Mouse (Mus musculus) CH12.LX (cell line): ENCODE results near the gene Smarca4. TPM values are rescaled to one million over a fixed set of nuclear protein-coding genes. Genes with fewer than 3 reads are reported as not detected.
A peak's percentile ranks its signal among the peaks of the same experiment; 100 is the strongest.

Experiments used
- DNase-seq: peaks from one replicate; pipeline ENCODE4 v3.0.0-alpha.2; 2013; ENCODE audit errors: extremely low read depth
- H3K27ac ChIP-seq: 2 replicates; pipeline ENCODE4 v1.5.1; 2012; ENCODE audit warnings: low read depth, mild to moderate bottlenecking, control low read depth, moderate library complexity; ENCODE audit not compliant: insufficient read depth
- H3K27me3 ChIP-seq: replicated peaks from 2 replicates; pipeline ENCODE3; 2012; ENCODE audit warnings: inconsistent platforms
- H3K36me3 ChIP-seq, 2 experiments: replicated peaks in 1 of 2; 2 replicates each; pipeline versions ENCODE3 to v1.6.1; 2012; ENCODE audit warnings: inconsistent platforms in 1 of 2, low read length in 1 of 2, mild to moderate bottlenecking in 1 of 2, mixed read lengths in 1 of 2, moderate library complexity in 1 of 2; ENCODE audit not compliant: control insufficient read depth in 1 of 2, insufficient read depth in 1 of 2
- H3K4me1 ChIP-seq, 2 experiments: 2 replicates each; pipeline ENCODE4 v1.6.1; 2012; ENCODE audit warnings: inconsistent platforms in 1 of 2, moderate library complexity in 1 of 2; ENCODE audit not compliant: insufficient read depth in 2 of 2, control insufficient read depth in 1 of 2
- H3K4me2 ChIP-seq: 2 replicates; pipeline ENCODE4 v1.6.1; 2012; ENCODE audit warnings: low read depth, mild to moderate bottlenecking, control low read depth; ENCODE audit not compliant: poor library complexity, insufficient read depth, severe bottlenecking
- H3K4me3 ChIP-seq, 3 experiments: fragments of 150-350 bp in 1 of 3; sonication (generic) in 1 of 3; replicated peaks in 1 of 3; 2 replicates each; pipeline versions ENCODE3 to v1.5.1; 2011 to 2012; ENCODE audit warnings: low read depth in 2 of 3, low read length in 2 of 3, mild to moderate bottlenecking in 2 of 3, moderate library complexity in 2 of 3, control low read depth in 1 of 3, improper control_type of control experiment in 1 of 3, inconsistent platforms in 1 of 3, mixed read lengths in 1 of 3; ENCODE audit not compliant: poor library complexity in 1 of 3
- H3K79me2 ChIP-seq: replicated peaks from 2 replicates; pipeline ENCODE4 v1.6.1; 2012; ENCODE audit warnings: mild to moderate bottlenecking, moderate library complexity; ENCODE audit not compliant: control insufficient read depth, poor library complexity, insufficient read depth, severe bottlenecking; ENCODE audit errors: extremely low read depth
- H3K9ac ChIP-seq: 2 replicates; pipeline ENCODE4 v1.6.1; 2012; ENCODE audit warnings: low read depth, mild to moderate bottlenecking, control low read depth, moderate library complexity; ENCODE audit not compliant: insufficient read depth
- H3K9me3 ChIP-seq: replicated peaks from 2 replicates; pipeline ENCODE3; 2012; ENCODE audit warnings: low read length, inconsistent platforms, mixed read lengths
- BHLHE40 ChIP-seq: IDR thresholded peaks from 2 replicates; pipeline ENCODE4 v1.6.1; 2011; ENCODE audit warnings: mild to moderate bottlenecking, low read depth, low read length, improper control_type of control experiment
- CTCF ChIP-seq, 2 experiments: IDR thresholded peaks in 1 of 2; conservative IDR thresholded peaks in 1 of 2; 2 replicates each; pipeline ENCODE4 v1.5.1; 2011 to 2012; ENCODE audit warnings: low read depth in 2 of 2, low read length in 2 of 2, improper control_type of control experiment in 1 of 2, inconsistent platforms in 1 of 2, mild to moderate bottlenecking in 1 of 2, moderate library complexity in 1 of 2
- E2F4 ChIP-seq: IDR thresholded peaks from 2 replicates; pipeline ENCODE4 v1.6.1; 2011; ENCODE audit warnings: low read depth, low read length, improper control_type of control experiment; ENCODE audit not compliant: insufficient replicate concordance
- EP300 ChIP-seq: IDR thresholded peaks from 2 replicates; pipeline ENCODE4 v1.6.1; 2011; ENCODE audit warnings: low read length, improper control_type of control experiment
- ETS1 ChIP-seq: conservative IDR thresholded peaks from 2 replicates; pipeline ENCODE4 v1.6.1; 2012; ENCODE audit warnings: low read depth, mild to moderate bottlenecking, inconsistent platforms, low read length, improper control_type of control experiment, moderate library complexity
- IRF4 ChIP-seq: IDR thresholded peaks from 2 replicates; pipeline ENCODE4 v1.6.1; 2014; ENCODE audit warnings: low read depth, mild to moderate bottlenecking, inconsistent platforms, low read length, improper control_type of control experiment
- JUN ChIP-seq: IDR thresholded peaks from 2 replicates; pipeline ENCODE4 v1.6.1; 2011; ENCODE audit warnings: low read depth, mild to moderate bottlenecking, low read length, improper control_type of control experiment, moderate library complexity; ENCODE audit not compliant: insufficient read depth
- JUND ChIP-seq: conservative IDR thresholded peaks from 2 replicates; pipeline ENCODE4 v1.6.1; 2011; ENCODE audit warnings: low read depth, low read length, improper control_type of control experiment
- KAT2A ChIP-seq: IDR thresholded peaks from 2 replicates; pipeline ENCODE4 v1.6.1; 2012; ENCODE audit warnings: low read length, improper control_type of control experiment, inconsistent platforms; ENCODE audit not compliant: insufficient replicate concordance
- MAFK ChIP-seq: IDR thresholded peaks from 2 replicates; pipeline ENCODE4 v1.6.1; 2011; ENCODE audit warnings: low read length, improper control_type of control experiment; ENCODE audit not compliant: insufficient replicate concordance
- MAX ChIP-seq: IDR thresholded peaks from 2 replicates; pipeline ENCODE4 v1.6.1; 2011; ENCODE audit warnings: low read length, improper control_type of control experiment
- MXI1 ChIP-seq: IDR thresholded peaks from 2 replicates; pipeline ENCODE4 v1.6.1; 2011; ENCODE audit warnings: mild to moderate bottlenecking, low read depth, low read length, improper control_type of control experiment
- MYC ChIP-seq: IDR thresholded peaks from 2 replicates; pipeline ENCODE4 v1.6.1; 2011; ENCODE audit warnings: low read depth, mild to moderate bottlenecking, improper control_type of control experiment, low read length
- NELFE ChIP-seq: IDR thresholded peaks from 2 replicates; pipeline ENCODE4 v1.6.1; 2011; ENCODE audit warnings: low read depth, low read length, improper control_type of control experiment
- POLR2A ChIP-seq: IDR thresholded peaks from 2 replicates; pipeline ENCODE4 v1.6.1; 2011; ENCODE audit warnings: low read depth, mild to moderate bottlenecking, improper control_type of control experiment, low read length
- RAD21 ChIP-seq: IDR thresholded peaks from 2 replicates; pipeline ENCODE4 v1.6.1; 2011; ENCODE audit warnings: low read depth, mild to moderate bottlenecking, low read length, improper control_type of control experiment, moderate library complexity
- SIN3A ChIP-seq: IDR thresholded peaks from 2 replicates; pipeline ENCODE4 v1.6.1; 2012; ENCODE audit warnings: low read length, improper control_type of control experiment, inconsistent platforms
- SMC3 ChIP-seq: IDR thresholded peaks from 2 replicates; pipeline ENCODE4 v1.6.1; 2011; ENCODE audit warnings: low read depth, low read length, improper control_type of control experiment
- TBP ChIP-seq: conservative IDR thresholded peaks from 2 replicates; pipeline ENCODE4 v1.6.1; 2011; ENCODE audit warnings: low read depth, low read length, improper control_type of control experiment
- UBTF ChIP-seq: IDR thresholded peaks from 2 replicates; pipeline ENCODE4 v1.6.1; 2012; ENCODE audit warnings: low read depth, mild to moderate bottlenecking, inconsistent platforms, low read length, improper control_type of control experiment, moderate library complexity
- USF2 ChIP-seq: conservative IDR thresholded peaks from 2 replicates; pipeline ENCODE4 v1.6.1; 2011; ENCODE audit warnings: low read depth, low read length, improper control_type of control experiment
- ZC3H11A ChIP-seq: IDR thresholded peaks from 2 replicates; pipeline ENCODE4 v1.6.1; 2012; ENCODE audit warnings: low read depth, mild to moderate bottlenecking, inconsistent platforms, low read length, improper control_type of control experiment
- ZKSCAN1 ChIP-seq: IDR thresholded peaks from 2 replicates; pipeline ENCODE4 v1.6.1; 2012; ENCODE audit warnings: low read depth, inconsistent platforms, low read length, improper control_type of control experiment, borderline replicate concordance
- ZNF384 ChIP-seq: IDR thresholded peaks from 2 replicates; pipeline ENCODE4 v1.6.1; 2012; ENCODE audit warnings: low read depth, low read length, improper control_type of control experiment, inconsistent platforms
- dilution Hi-C: fragments of 300-500 bp; cut with MboI; formaldehyde crosslinking; loops from 2 replicates; pipeline ENCODE4 v1.14.3; 2020; ENCODE audit warnings: low sequenced_read_pairs; ENCODE audit not compliant: extremely low pct_unique_long_range_greater_than_20kb, extremely low pct_ligation_motif_present
- in situ Hi-C: fragments of 300-500 bp; cut with MboI; formaldehyde crosslinking; loops from 3 replicates; pipeline ENCODE4 v1.14.3; 2019; ENCODE audit warnings: low sequenced_read_pairs, low pct_ligation_motif_present, low pct_unique_long_range_greater_than_20kb, mixed read lengths
- polyA plus RNA-seq: library from polyadenylated mRNA; unstranded; fragments of >175 nt; gene quantifications from 2 replicates; pipeline ENCODE4 v1.2.1, GENCODE M21; 2012; ENCODE audit warnings: low read depth; ENCODE audit not compliant: insufficient read length
- total RNA-seq, 2 experiments: library from RNA; depleted of rRNA; stranded (reverse); fragments of 300-350 nt in 1 of 2; fragments of >200 nt in 1 of 2; gene quantifications; 2 replicates each; pipeline ENCODE4 v1.2.3; 2012 to 2014

Gene Smarca4
- total and polyA plus RNA-seq, 3 experiments: 33.8 to 86.2 (median 74.3) TPM

DNA sequence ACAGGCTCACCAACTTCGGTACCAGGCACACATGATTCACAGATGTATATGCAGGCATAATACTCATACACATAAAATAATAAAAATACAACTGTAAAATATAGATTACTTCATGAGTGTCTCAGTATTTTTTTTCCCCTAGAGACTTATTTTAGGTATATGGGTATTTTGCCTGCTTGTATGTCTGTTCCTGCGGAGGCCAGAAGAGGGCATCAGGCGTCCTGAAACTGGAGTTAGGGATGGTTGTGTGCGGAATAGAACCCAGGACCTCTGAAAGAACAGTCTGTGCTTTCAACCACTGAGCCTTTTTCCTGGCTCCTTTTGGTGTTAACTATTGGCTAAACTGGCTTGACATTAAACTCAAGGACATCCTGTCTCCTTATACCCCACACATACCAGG is 66.9 kb downstream of the Smarca4 start:
- no peaks in the 10 kb centered on the region for H3K27me3 ChIP-seq
- no peaks in the 10 kb centered on the region for H3K9me3 ChIP-seq
- H3K27ac ChIP-seq: no peak overlapping the region
- dilution Hi-C loops (no loop called here), in situ Hi-C loops (no loop called here)
- no peaks in the 10 kb centered on the region; the same call in 1 of the 2 replicates for H3K79me2 ChIP-seq
- no peaks in the 10 kb centered on the region for H3K4me1 ChIP-seq
- peak; percentile 18 for TF ChIP-seq RAD21
- TF ChIP-seq MAFK: no peak
- TF ChIP-seq TBP: no peak
- no peak for TF ChIP-seq NELFE
- TF ChIP-seq ZC3H11A: no peak
- TF ChIP-seq SMC3: peak; percentile 38
- no peak for TF ChIP-seq ETS1
- no peak for TF ChIP-seq ZKSCAN1
- TF ChIP-seq JUN: no peak
- no peak for TF ChIP-seq BHLHE40
- TF ChIP-seq MXI1: no peak
- TF ChIP-seq EP300: no peak
- no peak for TF ChIP-seq IRF4
- no peak for TF ChIP-seq ZNF384
- TF ChIP-seq E2F4: no peak
- TF ChIP-seq POLR2A: no peak
- TF ChIP-seq MYC: no peak
- no peak for TF ChIP-seq SIN3A
- TF ChIP-seq JUND: no peak
- TF ChIP-seq USF2: no peak
- no peak for TF ChIP-seq MAX
- TF ChIP-seq CTCF (conservative IDR thresholded peaks at IDR 0.05 in 1 of 2, IDR thresholded peaks at IDR 0.05 in 1 of 2; ENCODE audit: low read depth in 2 of 2, low read length in 2 of 2): peak in 1 of 2 experiments; percentile 44; a peak in 2 of 4 replicates
- no peak for TF ChIP-seq KAT2A
- no peak overlapping the region for H3K4me2 ChIP-seq
- DNase-seq: no peak
- H3K9ac ChIP-seq: no peak overlapping the region
- H3K36me3 ChIP-seq: peaks cover 74 to 90% of the 10 kb centered on the region in 2 experiments
- H3K4me3 ChIP-seq: no peak overlapping the region

DNA sequence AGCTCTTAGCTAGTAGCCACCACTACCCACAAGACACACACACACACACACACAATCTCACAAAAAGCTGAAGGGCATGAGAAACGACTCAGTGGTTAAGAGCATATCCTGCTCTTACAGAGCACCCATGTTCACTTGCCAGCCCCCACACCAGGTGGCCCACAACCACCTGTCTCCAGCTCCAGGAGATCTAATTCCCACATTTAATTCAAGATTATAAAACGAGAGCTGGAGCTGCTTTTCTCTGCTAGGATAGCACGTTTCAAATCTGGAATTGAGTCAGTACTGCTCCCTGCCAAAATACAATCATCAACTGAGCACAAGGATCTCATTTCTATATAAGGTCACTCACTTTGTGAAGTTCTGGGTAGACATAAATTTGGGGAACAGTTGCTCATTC is 67.9 kb downstream of the Smarca4 start:
- in situ Hi-C loops: no loop called here
- Histone ChIP-seq H3K27ac (no peak overlapping the region), H3K79me2 (no peaks in the 10 kb centered on the region; the same call in 1 of the 2 replicates), H3K9ac (no peak overlapping the region), H3K9me3 (no peaks in the 10 kb centered on the region), H3K4me1 (no peaks in the 10 kb centered on the region), H3K4me2 (no peak overlapping the region), H3K4me3 (no peak overlapping the region), H3K36me3 (peaks cover 73 to 90% of the 10 kb centered on the region in 2 experiments)
- DNase-seq: no peak
- TF ChIP-seq KAT2A: no peak
- no peak for TF ChIP-seq UBTF
- no peak for TF ChIP-seq ZKSCAN1
- TF ChIP-seq BHLHE40: no peak
- TF ChIP-seq, all 38 proteins: peak for 0
- dilution Hi-C loops: no loop called here
- H3K27me3 ChIP-seq: no peaks in the 10 kb centered on the region
